Mouse (Mus musculus) heart, embryonic 16.5 days (tissue): Measurements from ENCODE around the gene Ssmem1. TPM values are rescaled to one million over a fixed set of nuclear protein-coding genes. Genes with fewer than 3 reads are reported as not detected.

Experiments used
- ATAC-seq: fragments of 200-750 bp; cut with Nextera tagmentation; replicated peaks from 2 replicates; pipeline ENCODE4 v1.8.0; 2017; ENCODE audit warnings: moderate number of reproducible peaks; ENCODE audit not compliant: insufficient read depth, low FRiP score; ENCODE audit errors: extremely low read depth
- H3K27ac ChIP-seq: fragments of 300-500 bp; sonication (generic); 2 replicates; pipeline ENCODE4 v1.5.1; 2014; ENCODE audit warnings: mild to moderate bottlenecking, low read length, control low read depth, moderate library complexity
- H3K27me3 ChIP-seq: fragments of 300-500 bp; sonication (generic); 2 replicates; pipeline ENCODE4 v1.6.1; 2014; ENCODE audit warnings: low read length, mixed read lengths; ENCODE audit not compliant: control insufficient read depth, insufficient read depth
- H3K36me3 ChIP-seq: fragments of 300-500 bp; sonication (generic); 2 replicates; pipeline ENCODE4 v1.6.1; 2014; ENCODE audit not compliant: control insufficient read depth, insufficient read depth
- H3K4me1 ChIP-seq: fragments of 300-500 bp; sonication (generic); 2 replicates; pipeline ENCODE4 v1.6.1; 2014; ENCODE audit warnings: low read length, mixed read lengths; ENCODE audit not compliant: control insufficient read depth, insufficient read depth
- H3K4me2 ChIP-seq: fragments of 300-500 bp; sonication (generic); 2 replicates; pipeline ENCODE4 v1.6.1; 2014; ENCODE audit warnings: low read depth, mild to moderate bottlenecking, control low read depth, low read length
- H3K4me3 ChIP-seq: fragments of 300-500 bp; sonication (generic); 2 replicates; pipeline ENCODE4 v1.5.1; 2014; ENCODE audit warnings: mild to moderate bottlenecking, control low read depth, low read length
- H3K9ac ChIP-seq: fragments of 300-500 bp; sonication (generic); 2 replicates; pipeline ENCODE4 v1.6.1; 2014; ENCODE audit warnings: low read length, control low read depth
- H3K9me3 ChIP-seq: fragments of 300-500 bp; sonication (generic); replicated peaks from 2 replicates; pipeline ENCODE4 v1.6.1; 2016; ENCODE audit warnings: low read length; ENCODE audit not compliant: control insufficient read depth
- WGBS: fragments of 180-500 bp; shearing (Covaris S2); extraction: QIAGEN DNeasy Blood & Tissue Kit; methylation state at CpG from one replicate; pipeline ENCODE4 v1.1.7; 2014; 5-methylcytosine and 5-hydroxymethylcytosine counted together
- polyA plus RNA-seq: library from polyadenylated mRNA; unstranded; fragments of >200 nt; fragmentation: Nextera tagmentation; extraction: Ambion mirVana; gene quantifications from 2 replicates; pipeline ENCODE4 v1.2.1, GENCODE M21; 2015

The Ssmem1 gene
- polyA plus RNA-seq, 1 experiment from 2014 or later: 0.12 TPM

DNA sequence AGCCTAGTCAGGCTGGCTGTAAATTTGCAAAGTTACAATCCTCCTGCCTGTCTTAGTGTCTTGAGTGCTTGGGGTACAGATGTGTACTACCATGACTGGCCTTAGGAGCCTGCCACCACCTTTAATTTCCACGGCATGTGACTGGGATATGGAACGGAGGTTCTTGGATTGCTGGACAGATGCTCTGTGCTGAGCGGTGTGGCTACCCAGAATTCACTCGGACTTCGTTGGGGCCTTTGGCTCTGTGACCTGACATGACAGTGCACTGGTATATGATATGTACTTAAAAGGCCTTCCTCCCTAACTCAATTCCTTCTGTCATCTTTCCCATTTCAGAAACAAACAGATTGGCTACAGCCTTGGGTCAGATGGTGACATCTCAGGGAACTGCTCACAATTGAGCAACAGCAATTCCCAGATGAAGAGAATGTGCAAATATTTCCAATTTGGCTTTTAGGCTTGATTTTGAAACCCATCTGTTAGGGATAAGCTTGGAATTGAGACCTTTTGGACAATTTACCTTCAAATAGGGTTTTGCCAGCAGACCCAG is 45.0 kb downstream of the Ssmem1 start:
- no peak overlapping the region for H3K27ac ChIP-seq
- no peaks in the 10 kb centered on the region for H3K36me3 ChIP-seq
- peaks cover 14% of the 10 kb centered on the region for H3K4me1 ChIP-seq
- no peak overlapping the region for H3K4me2 ChIP-seq
- H3K27me3 ChIP-seq: no peaks in the 10 kb centered on the region
- H3K9me3 ChIP-seq: no peaks in the 10 kb centered on the region
- 82% methylated on average over 5 of the region's 5 CpGs for WGBS
- no peak overlapping the region for H3K9ac ChIP-seq
- ATAC-seq: no peak
- H3K4me3 ChIP-seq: no peak overlapping the region

DNA sequence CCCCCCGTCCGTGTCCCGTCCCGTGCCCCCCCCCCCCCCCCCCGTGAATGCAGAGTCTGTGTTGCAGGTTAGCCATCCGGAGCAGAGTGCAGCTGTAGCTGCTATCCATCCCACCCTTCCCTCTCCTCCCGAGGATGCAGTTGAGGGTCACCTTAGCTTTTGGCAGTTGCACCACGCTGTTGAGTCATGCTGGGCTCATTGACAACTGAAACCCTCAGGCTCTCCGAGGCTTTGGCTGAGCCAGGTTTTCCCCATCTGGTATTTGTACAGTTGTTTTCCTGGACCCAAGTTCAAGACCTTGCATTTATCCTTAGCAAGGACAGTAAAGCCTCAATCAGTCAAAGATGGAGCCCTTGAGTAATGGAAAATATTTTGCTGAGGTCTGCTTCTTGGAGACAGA is 46.4 kb downstream of the Ssmem1 start:
- no peak overlapping the region for H3K4me2 ChIP-seq
- no peak overlapping the region for H3K4me3 ChIP-seq
- H3K9me3 ChIP-seq: no peaks in the 10 kb centered on the region
- no peaks in the 10 kb centered on the region for H3K36me3 ChIP-seq
- H3K4me1 ChIP-seq: peaks cover 14% of the 10 kb centered on the region
- no peaks in the 10 kb centered on the region for H3K27me3 ChIP-seq
- 8% methylated on average over 6 of the region's 9 CpGs for WGBS
- H3K27ac ChIP-seq: 0 out of 2 replicates have a peak overlapping the region, but pooled peaks have one; percentile 18
- 0 out of 2 replicates have a peak, but pooled peaks have one; percentile 30 for ATAC-seq
- no peak overlapping the region for H3K9ac ChIP-seq

DNA sequence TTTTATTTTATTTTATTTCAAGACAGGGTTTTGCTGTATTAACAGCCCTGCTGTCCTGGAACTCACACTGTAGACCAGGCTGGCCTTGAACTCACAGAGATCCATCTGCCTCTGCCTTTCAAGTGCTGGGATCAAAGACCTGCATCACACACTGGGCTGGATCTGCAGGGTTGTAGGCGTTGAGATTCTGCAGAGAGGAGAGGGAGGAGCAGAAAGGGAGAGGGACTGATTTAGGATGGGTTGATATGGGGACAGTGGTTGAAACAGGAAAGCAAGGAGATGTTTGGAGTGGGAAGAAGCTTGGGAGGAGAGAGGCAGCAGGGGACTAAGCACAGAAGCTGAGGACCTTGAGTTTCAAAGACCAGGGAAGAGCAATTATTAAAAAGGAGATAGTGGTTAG is 50.1 kb downstream of the Ssmem1 start:
- Histone ChIP-seq H3K27ac (no peak overlapping the region), H3K4me2 (no peak overlapping the region), H3K4me3 (no peak overlapping the region), H3K27me3 (no peaks in the 10 kb centered on the region), H3K36me3 (no peaks in the 10 kb centered on the region), H3K4me1 (peaks cover 15% of the 10 kb centered on the region), H3K9ac (no peak overlapping the region), H3K9me3 (no peaks in the 10 kb centered on the region)
- 59% methylated on average over 1 of the region's 1 CpGs for WGBS
- ATAC-seq: no peak

DNA sequence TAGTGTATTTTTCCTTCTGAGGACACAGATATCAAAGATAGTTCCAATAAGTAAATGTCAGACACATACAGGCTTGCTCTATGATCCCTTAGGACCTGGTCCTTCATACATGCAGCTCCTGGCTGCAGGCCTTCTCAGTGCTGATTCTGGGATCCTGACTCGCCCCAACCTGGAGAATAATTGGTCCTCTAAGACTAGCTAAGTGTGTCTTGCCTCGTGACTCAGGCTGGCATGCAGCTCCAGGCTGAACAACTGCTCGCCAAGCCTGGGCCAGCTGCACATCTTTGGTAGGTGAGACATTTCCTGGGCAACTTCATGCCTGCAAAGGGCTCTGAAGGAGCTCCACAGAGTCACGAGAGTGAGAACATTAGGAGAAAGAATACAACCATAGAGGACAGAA is 52.5 kb downstream of the Ssmem1 start:
- H3K4me3 ChIP-seq: no peak overlapping the region
- 0 out of 2 replicates have a peak, but pooled peaks cover 7% of the 10 kb centered on the region for H3K4me1 ChIP-seq
- no peak overlapping the region for H3K9ac ChIP-seq
- 67% methylated on average over 4 of the region's 4 CpGs for WGBS
- H3K9me3 ChIP-seq: no peaks in the 10 kb centered on the region
- H3K36me3 ChIP-seq: no peaks in the 10 kb centered on the region
- no peaks in the 10 kb centered on the region for H3K27me3 ChIP-seq
- ATAC-seq: no peak
- H3K27ac ChIP-seq: no peak overlapping the region
- H3K4me2 ChIP-seq: no peak overlapping the region

DNA sequence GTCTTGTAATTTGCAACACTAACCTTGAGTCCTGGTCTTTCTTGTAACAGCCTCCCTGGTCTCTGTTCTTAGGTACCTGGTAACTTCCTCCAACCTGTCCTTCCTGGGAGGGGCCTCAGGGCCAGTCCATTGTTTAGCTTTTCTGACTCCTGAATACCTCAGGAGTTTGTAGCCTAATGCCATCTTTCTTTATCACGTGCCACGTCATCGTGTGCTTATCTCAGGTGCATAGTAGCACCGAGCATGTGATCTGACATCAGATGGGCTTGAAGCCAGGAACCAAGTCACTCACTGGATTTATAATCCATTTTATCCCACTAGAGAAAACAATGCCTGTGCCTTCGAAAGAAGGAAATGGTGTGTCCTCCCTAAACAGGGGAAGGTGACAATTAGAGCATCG is 53.9 kb downstream of the Ssmem1 start:
- no peak for ATAC-seq
- Histone ChIP-seq H3K4me1 (peaks cover 12% of the 10 kb centered on the region; the same call in 1 of the 2 replicates), H3K27me3 (no peaks in the 10 kb centered on the region), H3K4me2 (no peak overlapping the region), H3K36me3 (no peaks in the 10 kb centered on the region), H3K9me3 (no peaks in the 10 kb centered on the region), H3K4me3 (no peak overlapping the region), H3K9ac (no peak overlapping the region), H3K27ac (no peak overlapping the region)
- 55% methylated on average over 6 of the region's 6 CpGs for WGBS

DNA sequence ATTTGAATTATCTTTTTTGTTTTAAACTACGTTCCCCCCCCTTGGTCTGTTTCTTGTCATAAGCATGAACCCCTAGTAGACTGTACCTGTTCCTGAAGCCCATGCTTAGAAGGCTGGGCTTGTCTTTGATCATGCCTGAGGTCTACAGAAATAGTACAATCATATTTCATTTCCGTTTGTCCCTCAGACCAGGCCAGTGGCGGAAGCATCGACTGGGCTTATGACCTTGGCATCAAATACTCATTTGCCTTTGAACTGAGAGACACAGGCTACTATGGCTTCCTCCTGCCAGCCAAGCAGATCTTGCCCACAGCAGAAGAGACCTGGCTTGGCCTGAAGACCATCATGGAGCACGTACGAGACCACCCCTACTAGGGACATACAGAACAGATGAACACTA is 54.4 kb downstream of the Ssmem1 start:
- no peak overlapping the region for H3K9ac ChIP-seq
- no peak overlapping the region for H3K4me3 ChIP-seq
- H3K9me3 ChIP-seq: no peaks in the 10 kb centered on the region
- no peak overlapping the region for H3K27ac ChIP-seq
- H3K4me1 ChIP-seq: peaks cover 12% of the 10 kb centered on the region; the same call in 1 of the 2 replicates
- WGBS: 84% methylated on average over 6 of the region's 6 CpGs
- no peaks in the 10 kb centered on the region for H3K27me3 ChIP-seq
- H3K4me2 ChIP-seq: no peak overlapping the region
- ATAC-seq: no peak
- H3K36me3 ChIP-seq: no peaks in the 10 kb centered on the region

DNA sequence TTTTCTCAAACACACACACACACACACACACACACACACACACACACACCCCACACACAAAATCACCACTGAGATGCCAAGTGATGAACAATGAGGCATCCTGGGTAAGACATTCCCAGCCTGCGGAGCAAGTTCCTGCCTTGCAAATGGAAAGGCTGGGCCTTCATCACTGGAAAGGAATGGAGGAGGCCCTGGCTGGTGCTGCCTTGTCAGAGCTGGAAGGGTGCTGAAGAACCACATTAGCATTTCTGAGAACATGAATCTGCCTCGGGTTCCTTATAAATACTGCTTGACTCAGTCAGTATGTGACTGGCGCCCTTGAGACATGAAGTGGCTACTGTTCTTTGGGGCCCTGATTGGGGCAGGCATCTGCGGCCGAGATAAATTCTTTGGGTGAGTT is 58.4 kb downstream of the Ssmem1 start, which contains the start of gene Cpa4:
Gene Cpa4 (plus strand): TSS at position 301 of the 400 bp plus-strand sequence.
- no peak for ATAC-seq
- H3K36me3 ChIP-seq: no peaks in the 10 kb centered on the region
- no peaks in the 10 kb centered on the region for H3K27me3 ChIP-seq
- no peak within 1 kb of the TSS for H3K4me3 ChIP-seq
- H3K4me1 ChIP-seq: peaks cover 27% of the 10 kb centered on the region
- no peak within 1 kb of the TSS for H3K9ac ChIP-seq
- 62% methylated on average over 5 of the region's 5 CpGs for WGBS
- no peaks in the 10 kb centered on the region for H3K9me3 ChIP-seq
- no peak within 1 kb of the TSS for H3K4me2 ChIP-seq
- no peak within 1 kb of the TSS for H3K27ac ChIP-seq

DNA sequence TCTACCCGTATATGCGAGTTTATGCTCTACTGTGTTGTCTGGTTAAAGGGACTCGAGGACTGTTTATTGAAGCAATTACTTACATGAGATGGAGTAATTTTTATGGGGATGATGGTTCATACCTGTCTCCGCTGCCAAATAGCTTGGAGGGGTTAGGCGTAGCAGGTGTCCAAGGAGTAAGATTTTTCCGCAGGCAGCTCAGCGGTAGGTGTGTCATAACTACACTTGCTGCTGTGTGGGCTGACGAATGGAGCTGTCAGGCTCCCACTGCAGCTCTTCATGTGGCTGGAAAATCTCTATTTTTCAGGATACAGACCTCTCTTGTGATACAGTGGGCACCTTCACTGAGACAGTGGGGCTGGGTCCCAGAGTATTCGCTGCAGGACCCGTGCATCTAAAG is 59.7 kb downstream of the Ssmem1 start:
- Histone ChIP-seq H3K9ac (no peak overlapping the region), H3K4me3 (no peak overlapping the region), H3K9me3 (no peaks in the 10 kb centered on the region), H3K27me3 (no peaks in the 10 kb centered on the region), H3K4me1 (peaks cover 26% of the 10 kb centered on the region), H3K4me2 (no peak overlapping the region), H3K27ac (no peak overlapping the region), H3K36me3 (no peaks in the 10 kb centered on the region)
- 83% methylated on average over 10 of the region's 10 CpGs for WGBS
- ATAC-seq: no peak
